Mouse (Mus musculus): ENCODE results near the gene Gabra3.

- TF ChIP-seq POLR2A (IDR thresholded peaks at IDR 0.05; ENCODE audit: insufficient read depth, low read length) (no peak), CTCF (IDR thresholded peaks at IDR 0.05; ENCODE audit: low read depth, low read length) (no peak), EP300 (IDR thresholded peaks at IDR 0.05; ENCODE audit: insufficient read depth, low read depth, low read length) (no peak)
Measured at GRCm38 (mm10) chrX:72497284-72497683, 159.4 kb downstream of the Gabra3 start.

Measured in ES-Bruce4 (cell line).